Mouse (Mus musculus): ENCODE measurements around the gene Fga. TPM values are rescaled to one million over a fixed set of nuclear protein-coding genes. Genes with fewer than 3 reads are reported as not detected.
A peak's percentile ranks its signal among the peaks of the same experiment; 100 is the strongest.

Fga gene
- not detected for total RNA-seq (2021)
- long read RNA-seq, experiment 1, result 0 reads
- long read RNA-seq, experiment 2, result 0 reads

DNA sequence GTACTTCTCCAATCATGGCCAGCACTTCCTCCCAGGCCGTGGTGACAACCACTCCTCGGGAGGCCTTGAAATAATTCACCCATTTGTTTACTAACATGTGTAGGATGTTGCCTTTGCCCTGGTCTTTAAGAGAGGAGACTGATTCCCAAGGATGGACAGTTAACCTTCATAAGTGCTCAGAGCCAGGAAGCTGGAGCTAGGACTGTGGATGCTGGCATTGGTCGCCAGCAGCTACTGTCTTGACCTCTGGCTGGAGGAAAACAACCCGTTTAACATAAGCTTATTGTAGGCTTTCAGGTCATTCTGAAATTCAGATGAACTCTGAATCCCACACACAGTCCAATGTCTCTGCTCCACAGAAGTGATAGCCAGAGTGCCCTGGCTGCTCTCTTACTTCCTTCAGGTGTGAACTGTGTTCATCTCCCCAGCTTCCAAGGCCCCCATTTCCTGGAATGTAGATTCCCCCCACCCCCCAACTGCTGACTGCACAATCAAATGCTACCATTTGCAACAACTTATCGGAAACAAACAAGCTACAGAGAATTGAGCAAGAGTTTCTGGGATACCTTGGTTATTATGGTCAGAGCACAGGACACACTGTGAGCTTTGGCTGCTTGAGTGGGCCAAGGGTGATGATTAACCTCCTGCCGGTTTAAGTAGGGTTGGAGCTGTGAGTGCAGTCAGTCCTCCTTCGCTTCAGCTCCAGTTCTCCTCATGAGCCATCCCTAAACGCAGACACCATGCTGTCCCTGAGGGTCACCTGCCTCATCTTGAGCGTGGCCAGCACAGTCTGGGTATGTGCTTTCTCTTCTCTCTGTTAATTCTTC, at the start of gene Fga:
Gene Fga (plus strand): TSS at position 602 of the 827 bp plus-strand sequence.
- DNase-seq, result no peak
- intact Hi-C loops (cut with DNase I), result no loop called here

DNA sequence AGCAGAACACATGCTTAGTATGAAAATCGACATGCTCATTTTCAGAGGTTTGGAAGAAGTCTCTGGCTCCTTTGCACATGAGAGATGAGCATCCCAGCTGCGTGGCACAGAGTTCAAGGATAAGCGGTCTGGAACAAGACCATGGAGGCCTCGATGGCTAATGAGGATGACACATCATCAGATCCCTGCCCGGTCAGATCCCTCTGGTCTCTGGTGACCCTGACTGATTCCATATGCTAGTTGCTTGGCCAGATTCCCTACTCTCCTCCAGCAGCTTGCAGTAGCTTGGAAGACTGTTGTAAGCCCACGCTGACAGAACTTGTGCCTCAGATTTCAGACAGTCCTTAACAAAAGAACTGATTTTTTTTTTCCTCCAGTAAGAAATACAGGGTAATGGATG, 45.1 kb upstream of the Fga start:
- peak; percentile 16 to 59 for DNase-seq
- intact Hi-C loops (cut with DNase I), result no loop called here

DNA sequence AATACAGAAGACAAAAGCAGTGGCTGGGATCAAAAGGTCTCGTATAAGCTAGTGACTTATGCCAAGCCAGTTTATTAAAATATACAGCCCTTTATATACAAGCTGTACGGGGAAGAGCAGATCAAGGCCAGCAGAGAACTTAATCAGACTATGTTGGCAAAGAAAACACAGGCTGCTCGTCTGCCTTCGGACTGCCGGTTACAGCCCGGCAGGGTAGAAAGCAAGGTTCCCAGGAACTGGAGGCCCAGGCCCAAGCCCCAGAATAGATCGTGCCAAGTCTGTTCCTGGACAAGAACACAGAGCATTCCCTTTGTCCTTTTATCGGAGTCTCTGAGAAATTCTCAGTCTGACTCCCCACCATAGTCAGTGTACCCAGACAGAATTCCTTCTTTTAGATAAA, 44.0 kb upstream of the Fga start:
- DNase-seq, result no peak
- intact Hi-C loops (cut with DNase I), result no loop called here

DNA sequence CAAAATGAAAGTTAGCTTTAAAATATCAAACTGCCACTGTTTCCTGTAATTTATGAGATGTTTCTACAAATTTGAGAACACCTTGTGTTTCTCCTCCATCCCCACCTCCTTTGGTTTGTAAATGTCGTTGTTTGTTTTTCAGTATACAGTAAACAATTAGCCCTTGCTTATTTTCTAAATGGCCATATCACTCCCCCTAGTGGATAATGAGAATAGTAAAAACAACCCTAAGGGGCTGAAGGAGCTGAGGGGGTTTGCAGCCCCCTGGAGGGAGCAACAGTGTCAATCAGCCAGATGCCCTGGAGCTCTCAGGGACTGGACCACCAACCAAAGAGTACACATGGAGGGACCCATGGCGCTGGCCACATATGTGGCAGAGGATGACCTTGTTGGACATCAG, 41.0 kb upstream of the Fga start:
- intact Hi-C loops (cut with DNase I), result no loop called here
- DNase-seq, result no peak

DNA sequence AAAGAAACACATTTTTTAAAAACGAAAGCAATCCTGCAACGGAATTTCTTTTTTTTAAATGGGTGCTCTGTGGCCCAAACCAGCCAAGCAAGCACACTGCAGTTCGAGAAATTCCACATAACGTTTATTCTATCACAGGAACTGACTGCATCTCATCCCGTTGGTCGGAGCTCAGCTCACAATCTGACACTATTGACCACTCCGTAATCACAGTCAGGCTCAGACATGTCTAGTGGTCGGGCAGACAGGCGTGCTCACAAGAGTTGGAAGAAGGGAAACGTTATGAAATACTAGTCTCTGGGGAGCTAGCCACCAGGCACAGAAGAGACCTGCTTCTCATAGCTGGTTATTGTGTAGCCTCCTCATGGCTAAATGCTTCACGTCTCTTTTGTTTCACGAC, 33.9 kb upstream of the Fga start:
- intact Hi-C loops (cut with DNase I), result no loop called here

DNA sequence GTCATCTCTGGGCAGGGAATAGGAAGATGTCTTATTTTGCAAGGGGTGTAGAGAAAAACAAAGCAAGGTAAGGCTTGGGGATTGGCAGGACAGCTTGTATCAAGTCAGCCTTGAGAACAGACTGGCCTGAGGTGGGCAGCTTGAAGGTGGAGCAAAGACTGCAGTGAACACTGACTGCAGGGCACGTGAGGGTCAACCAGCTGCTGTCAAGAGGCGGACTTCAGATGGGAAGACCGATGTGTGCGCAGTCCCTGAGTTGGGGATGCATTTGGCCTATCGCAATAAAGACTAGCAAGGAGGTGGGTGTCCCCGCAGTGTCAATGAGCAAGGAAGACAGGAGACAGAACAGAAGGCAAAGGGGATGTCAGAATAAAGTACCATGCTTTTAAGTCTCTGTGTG, 32.9 kb upstream of the Fga start:
- DNase-seq, result no peak
- intact Hi-C loops (cut with DNase I), result no loop called here

More for the DNA sequence above, 33.9 kb upstream of the Fga start:
- DNase-seq, result no peak

DNA sequence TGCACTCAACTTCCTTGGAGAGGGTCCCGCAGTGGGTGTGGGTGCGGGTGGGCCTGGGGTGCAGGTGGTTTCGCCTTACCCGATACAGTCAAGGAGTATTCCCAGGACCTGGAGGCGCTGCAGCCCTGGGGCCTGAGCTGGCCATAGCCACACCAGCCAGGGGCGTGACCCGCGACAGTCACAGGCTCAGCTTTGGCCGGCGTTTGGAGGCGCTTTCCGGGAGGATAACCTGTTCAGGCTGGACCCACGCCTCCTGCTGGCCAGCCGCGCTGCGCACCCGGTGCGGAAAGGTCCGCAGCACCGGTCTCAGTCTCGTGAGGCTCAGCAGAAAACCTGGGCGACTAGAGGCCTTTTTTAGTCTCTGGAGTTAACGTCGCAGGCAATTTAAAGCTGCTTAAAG, 30.5 kb upstream of the Fga start:
- intact Hi-C loops (cut with DNase I), result loop anchor here (2.0 kb wide), 1 partner anchor 119 kb away; the partner anchor contains the start of gene Rbm46

DNA sequence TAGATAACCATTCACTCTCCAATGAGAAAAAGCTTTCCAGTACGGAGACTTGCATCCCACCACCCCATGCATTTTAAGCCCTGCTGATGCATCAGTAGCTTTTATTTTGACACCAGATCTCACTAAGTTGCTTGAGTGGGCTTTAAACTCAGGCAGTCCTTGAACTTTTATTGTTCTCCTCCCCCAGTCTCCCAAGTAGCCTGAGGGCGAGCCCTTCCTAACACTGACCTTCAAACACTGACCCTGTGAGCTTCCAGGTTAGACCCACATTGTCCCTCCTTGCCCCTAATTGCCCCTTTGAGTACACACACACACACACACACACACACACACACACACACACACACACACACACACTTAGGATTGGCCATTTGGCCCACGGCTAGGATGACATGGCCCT, 29.2 kb upstream of the Fga start:
- DNase-seq, result no peak
- intact Hi-C loops (cut with DNase I), result no loop called here

More for the DNA sequence above, 30.5 kb upstream of the Fga start:
- peak; percentile 58 to 74 for DNase-seq

DNA sequence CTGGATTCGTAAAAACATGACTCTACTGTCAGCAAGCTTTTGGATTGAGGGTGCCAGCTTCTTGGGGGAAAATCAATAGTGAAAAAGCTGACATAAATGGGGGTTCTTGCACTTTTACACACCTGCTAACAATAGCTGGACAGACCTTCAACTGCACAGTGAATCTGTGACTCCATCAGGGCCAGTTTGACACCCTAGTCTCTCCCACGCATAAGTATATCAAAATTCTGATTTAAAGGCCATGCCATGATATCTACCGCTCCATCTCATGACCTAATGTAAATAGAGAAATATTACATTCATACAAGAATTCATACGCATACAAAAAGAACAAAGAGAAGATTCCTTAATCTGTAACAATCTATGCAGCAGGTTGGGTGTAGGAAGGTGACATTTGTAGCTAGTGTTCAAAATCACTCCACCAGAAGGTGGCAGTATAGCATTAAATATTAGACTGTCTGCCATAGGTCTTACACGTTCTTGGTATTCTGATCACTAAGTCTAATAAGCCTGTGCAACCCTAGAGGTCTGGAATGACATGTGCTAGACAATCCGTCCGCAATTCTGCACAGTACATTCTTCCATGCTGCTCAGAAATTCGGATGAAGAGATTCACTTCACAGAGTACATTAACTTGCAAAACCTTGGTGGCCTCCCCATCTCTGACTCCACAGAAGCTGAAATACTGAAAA, 27.0 kb upstream of the Fga start:
- intact Hi-C loops (cut with DNase I), result loop anchor here (1.0 kb wide), 1 partner anchor 55 kb away; no protein-coding TSS in a partner anchor
- peak; percentile 7 to 57 for DNase-seq

DNA sequence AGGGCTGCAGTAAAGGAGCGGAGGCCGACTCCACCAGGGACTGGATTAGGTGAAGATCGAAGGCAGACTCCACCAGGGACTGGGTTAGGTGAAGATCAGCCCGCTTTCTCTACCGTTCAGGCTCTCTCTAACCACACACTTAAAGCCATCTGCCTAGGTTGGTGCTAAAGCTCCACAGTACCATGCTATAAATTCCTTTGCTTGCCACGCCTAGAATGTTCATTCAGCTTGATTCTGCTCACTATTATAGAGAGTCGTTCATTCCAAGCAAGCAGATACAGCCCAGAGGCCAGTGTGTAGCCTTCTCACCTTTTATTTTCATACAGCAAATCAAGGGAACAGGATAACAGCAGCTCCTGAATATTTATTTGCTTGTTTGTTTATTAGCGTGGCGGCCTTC, 25.9 kb upstream of the Fga start:
- intact Hi-C loops (cut with DNase I), result loop anchor here (1.0 kb wide), 1 partner anchor 54 kb away; no protein-coding TSS in a partner anchor
- no peak for DNase-seq

DNA sequence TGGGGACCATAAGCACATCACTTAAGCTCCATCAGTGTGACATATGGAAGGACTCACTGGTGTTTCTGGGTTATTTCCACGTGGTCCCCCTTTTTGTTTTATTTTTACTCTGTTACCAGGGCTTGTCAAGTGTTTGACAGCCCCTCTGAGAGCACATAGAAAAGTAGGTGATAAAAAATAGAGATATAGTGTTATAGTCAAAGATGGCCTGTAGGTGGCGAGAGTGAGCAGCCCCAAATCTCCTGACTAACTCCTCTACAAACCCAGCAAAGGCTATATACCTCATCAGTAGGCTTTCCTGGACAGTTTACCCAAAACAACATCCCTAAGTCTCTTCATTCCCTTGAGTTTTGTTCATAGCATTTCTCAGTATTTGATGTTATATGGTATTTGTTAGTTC, 23.7 kb upstream of the Fga start:
- peak; percentile 30 to 46 for DNase-seq
- intact Hi-C loops (cut with DNase I), result loop anchor here (2.0 kb wide), 1 partner anchor 273 kb away; no protein-coding TSS in a partner anchor

DNA sequence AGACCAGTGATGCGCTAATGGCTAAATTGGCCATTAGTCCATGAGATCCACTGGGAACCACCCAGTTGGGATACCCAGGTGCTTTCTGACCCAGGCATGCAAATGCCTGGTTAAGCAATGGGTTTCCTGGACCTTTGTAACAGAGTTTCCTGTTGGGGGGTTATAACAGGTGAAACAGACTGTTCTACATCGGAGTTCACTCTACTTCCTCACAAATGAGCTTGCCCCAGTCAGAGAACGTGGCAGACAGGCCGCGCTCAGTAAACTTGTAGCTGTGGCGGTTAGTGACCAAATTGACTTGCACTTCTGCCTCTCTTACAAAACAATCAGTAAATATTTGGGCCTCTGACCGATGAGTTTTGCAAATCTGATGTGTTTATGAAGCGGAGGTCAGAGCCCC, 22.8 kb upstream of the Fga start:
- intact Hi-C loops (cut with DNase I), result loop anchor here (2.0 kb wide), 1 partner anchor 272 kb away; no protein-coding TSS in a partner anchor

DNA sequence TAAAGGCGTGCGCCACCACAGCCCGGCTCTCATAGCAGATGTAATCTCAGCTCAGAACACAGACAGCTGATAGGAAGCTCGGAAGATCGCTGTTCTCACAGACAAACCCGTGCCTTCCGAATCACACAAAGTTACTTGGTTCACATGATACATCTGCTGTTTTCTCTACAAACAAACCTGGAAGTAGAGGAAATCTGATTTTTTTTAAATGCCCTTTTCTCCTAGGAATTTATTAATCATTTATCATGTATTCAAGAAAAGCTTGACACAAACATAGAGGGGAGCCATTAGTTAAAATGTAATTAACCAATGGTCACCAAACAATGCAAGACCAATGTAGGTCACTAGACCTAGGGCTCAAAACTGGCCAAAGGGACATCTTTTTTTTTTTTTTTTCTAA, 21.1 kb upstream of the Fga start:
- intact Hi-C loops (cut with DNase I), result no loop called here
- no peak for DNase-seq

More for the DNA sequence above, 22.8 kb upstream of the Fga start:
- DNase-seq, result no peak

DNA sequence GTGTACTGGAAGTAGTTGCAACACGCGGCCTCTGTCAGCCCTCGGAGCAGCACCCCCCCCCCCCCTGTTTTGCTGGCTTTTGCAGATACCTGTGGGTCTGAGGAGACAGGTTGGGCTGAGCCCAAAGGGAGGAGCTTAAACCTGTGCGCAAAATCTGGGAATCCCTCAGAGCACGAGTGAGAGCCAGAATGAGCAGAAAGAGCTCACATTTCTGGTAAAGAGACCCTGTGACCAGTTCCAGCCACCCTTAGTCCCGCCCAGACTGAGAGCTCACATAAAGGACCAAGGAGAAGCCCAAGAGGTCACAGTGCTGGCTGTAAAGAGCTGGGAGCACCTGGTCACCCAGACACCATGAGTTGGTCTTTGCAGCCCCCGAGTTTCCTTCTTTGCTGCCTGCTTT, 18.3 kb upstream of the Fga start, which contains the start of gene Fgg:
Gene Fgg (plus strand): TSS at position 168 of the 400 bp plus-strand sequence.
- intact Hi-C loops (cut with DNase I), result no loop called here
- no peak for DNase-seq

DNA sequence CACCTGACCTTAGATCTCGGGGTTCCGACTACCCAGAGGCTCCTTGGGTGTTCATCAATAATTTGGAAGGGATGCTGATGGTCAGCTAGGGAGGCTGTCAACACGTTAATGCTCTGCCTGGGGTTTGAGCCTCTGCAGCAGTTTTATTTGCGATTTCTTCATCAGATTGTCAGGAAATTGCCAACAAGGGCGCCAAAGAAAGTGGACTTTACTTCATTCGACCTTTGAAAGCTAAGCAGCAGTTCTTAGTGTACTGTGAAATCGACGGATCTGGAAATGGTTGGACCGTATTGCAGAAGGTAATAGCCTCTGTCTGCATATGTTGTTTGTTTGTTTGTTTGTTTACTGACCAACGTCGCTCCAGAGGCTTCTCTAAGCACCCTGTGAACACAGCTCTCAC, 15.6 kb upstream of the Fga start:
- DNase-seq, result no peak
- intact Hi-C loops (cut with DNase I), result no loop called here

DNA sequence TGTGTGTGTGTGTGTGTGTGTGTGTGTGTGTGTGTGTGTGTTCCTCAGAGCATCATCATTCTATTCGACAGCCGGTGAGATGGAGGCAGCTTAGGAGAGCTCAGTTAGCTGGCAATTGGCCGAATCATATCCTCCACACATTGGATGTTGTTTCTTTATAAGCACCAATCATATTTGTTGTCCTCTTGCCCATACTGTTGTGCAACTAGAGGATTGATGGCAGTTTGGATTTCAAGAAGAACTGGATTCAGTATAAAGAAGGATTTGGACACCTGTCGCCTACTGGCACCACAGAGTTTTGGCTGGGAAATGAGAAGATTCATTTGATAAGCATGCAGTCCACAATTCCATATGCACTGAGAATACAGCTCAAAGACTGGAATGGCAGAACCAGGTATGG, 14.7 kb upstream of the Fga start:
- intact Hi-C loops (cut with DNase I), result no loop called here
- no peak for DNase-seq

DNA sequence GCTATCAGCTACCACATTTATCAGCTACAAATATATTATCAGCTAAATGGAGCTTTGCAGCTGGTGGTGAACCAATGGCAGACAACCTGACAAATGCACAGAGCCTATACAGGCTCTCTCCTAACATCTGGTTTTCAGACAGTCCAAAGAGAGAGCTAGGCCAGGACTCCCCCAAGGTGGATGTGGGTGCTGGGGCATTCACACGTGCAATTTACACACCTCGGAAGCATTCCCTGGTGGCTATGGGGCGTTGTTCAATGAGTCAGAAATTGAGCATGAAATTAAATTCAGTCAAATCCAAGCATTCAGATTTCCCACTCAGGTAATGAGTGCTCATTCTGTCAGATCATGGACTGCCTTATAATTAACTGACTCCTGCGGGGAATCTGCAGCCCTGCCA, 14.3 kb upstream of the Fga start:
- DNase-seq, result no peak
- intact Hi-C loops (cut with DNase I), result no loop called here

DNA sequence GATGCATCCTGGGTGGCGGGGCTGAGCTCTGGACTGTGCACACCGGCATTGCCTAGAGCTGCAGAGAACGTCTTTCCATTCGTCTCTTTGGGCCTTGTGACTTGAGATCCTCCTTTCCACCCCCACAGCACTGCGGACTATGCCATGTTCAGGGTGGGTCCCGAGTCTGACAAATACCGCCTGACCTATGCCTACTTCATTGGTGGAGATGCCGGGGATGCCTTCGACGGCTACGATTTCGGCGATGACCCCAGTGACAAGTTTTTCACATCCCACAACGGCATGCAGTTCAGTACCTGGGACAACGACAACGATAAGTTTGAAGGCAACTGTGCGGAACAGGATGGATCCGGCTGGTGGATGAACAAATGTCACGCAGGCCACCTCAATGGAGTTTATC, 13.2 kb upstream of the Fga start:
- intact Hi-C loops (cut with DNase I), result no loop called here
- no peak for DNase-seq

DNA sequence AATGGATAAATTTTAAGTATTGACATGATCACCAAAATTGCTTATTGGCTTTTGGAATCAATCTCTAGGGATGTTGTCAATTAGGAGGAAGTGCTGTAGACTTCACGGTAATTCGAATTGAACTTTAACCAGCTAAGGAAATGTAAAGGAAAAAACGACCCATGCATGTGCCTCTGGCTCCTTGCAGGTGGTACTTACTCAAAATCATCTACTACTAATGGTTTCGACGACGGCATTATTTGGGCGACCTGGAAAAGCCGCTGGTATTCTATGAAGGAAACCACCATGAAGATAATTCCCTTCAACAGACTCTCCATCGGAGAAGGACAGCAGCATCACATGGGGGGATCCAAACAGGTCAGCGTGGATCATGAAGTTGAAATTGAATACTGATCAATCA, 11.9 kb upstream of the Fga start:
- intact Hi-C loops (cut with DNase I), result no loop called here

DNA sequence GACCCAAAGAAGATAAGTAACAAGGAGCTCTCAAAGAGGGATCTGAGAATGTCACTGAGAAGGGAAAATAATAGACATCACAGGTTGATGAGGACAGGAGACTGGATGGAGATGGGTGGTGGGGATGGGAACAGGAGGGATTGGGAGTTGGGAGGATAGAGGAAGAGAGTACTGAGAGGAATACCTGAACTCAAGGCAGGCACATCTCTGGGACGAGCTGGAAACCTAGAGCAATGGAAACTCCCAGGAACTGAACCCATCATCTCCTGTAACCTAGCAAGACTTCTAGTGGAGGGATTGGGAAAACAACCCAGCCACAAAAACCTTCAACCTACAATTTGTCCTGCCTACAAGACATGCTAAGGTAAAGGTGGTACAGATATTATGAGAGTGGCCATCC, 9.6 kb upstream of the Fga start:
- intact Hi-C loops (cut with DNase I), result no loop called here
- no peak for DNase-seq

More for the DNA sequence above, 11.9 kb upstream of the Fga start:
- no peak for DNase-seq

DNA sequence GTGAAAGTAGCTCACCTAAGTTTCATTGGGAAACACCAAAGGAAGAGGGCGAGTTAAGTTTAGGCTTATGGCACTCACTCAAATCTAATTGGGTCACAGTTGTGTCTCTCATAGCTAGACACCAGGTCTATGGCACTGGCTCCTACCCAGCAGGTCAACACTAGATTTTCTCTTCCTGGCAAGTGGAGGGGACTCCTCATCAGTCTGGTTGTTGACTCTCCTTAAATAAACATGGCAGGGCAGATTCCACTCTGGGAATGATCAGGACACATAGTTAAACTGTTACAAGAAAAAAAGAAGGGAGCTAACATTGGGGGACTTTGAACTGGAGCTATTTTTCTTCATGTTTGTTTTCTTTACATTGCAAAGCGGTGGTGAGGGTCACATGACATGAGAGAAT, 5.5 kb upstream of the Fga start:
- DNase-seq, result no peak
- intact Hi-C loops (cut with DNase I), result no loop called here

DNA sequence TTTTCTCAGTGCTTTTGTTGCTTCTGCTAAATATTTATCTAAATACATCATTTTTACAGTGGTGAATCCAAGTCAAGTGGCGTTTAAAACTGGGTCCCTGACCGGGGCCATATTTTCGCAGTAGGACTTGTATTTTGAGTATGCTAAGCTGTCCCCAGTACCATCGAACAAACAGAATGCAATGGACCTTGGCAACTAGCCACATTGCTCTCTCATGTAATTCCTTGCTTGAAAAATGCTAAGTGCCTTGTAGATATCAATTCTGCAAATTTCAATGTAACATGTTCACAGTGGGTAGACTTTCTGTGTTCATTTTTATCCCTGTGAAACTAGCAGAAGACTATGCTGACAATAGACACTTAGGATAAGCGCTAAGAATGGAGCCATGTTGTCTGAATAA, 4.7 kb upstream of the Fga start:
- intact Hi-C loops (cut with DNase I), result no loop called here

More for the DNA sequence above, 4.7 kb upstream of the Fga start:
- no peak for DNase-seq
